Mouse (Mus musculus) liver, embryonic 12.5 days (tissue): ENCODE measurements around the gene Snap25. TPM values are rescaled to one million over a fixed set of nuclear protein-coding genes. Genes with fewer than 3 reads are reported as not detected.
A peak's percentile ranks its signal among the peaks of the same experiment; 100 is the strongest.

Experiments used
- ATAC-seq: fragments of 200-750 bp; cut with Nextera tagmentation; 2 replicates; pipeline ENCODE4 v1.8.0; 2017; ENCODE audit warnings: moderate number of reproducible peaks, mild to moderate bottlenecking, moderate library complexity
- H3K27ac ChIP-seq: fragments of 300-500 bp; sonication (generic); 2 replicates; pipeline ENCODE4 v1.5.1; 2016; ENCODE audit warnings: mild to moderate bottlenecking
- H3K27me3 ChIP-seq: fragments of 300-500 bp; sonication (generic); replicated peaks from 2 replicates; pipeline ENCODE4 v1.6.1; 2016; ENCODE audit warnings: mild to moderate bottlenecking, moderate library complexity
- H3K36me3 ChIP-seq: fragments of 300-500 bp; sonication (generic); 2 replicates; pipeline ENCODE4 v1.6.1; 2016; ENCODE audit warnings: mild to moderate bottlenecking, moderate library complexity
- H3K4me1 ChIP-seq: fragments of 300-500 bp; sonication (generic); 2 replicates; pipeline ENCODE4 v1.6.1; 2016
- H3K4me2 ChIP-seq: fragments of 300-500 bp; sonication (generic); 2 replicates; pipeline ENCODE4 v1.6.1; 2016; ENCODE audit warnings: mild to moderate bottlenecking, moderate library complexity
- H3K4me3 ChIP-seq: fragments of 300-500 bp; sonication (generic); 2 replicates; pipeline ENCODE4 v1.5.1; 2016; ENCODE audit warnings: mild to moderate bottlenecking, moderate library complexity
- H3K9ac ChIP-seq: fragments of 300-500 bp; sonication (generic); 2 replicates; pipeline ENCODE4 v1.6.1; 2016; ENCODE audit warnings: mild to moderate bottlenecking, moderate library complexity
- H3K9me3 ChIP-seq: fragments of 300-500 bp; sonication (generic); replicated peaks from 2 replicates; pipeline ENCODE4 v1.6.1; 2016; ENCODE audit warnings: mild to moderate bottlenecking, moderate library complexity
- WGBS: fragments of 180-500 bp; shearing (Covaris S2); methylation state at CpG from one replicate; pipeline ENCODE4 v1.1.7; 2016; ENCODE audit not compliant: insufficient replicate concordance; 5-methylcytosine and 5-hydroxymethylcytosine counted together
- polyA plus RNA-seq: library from polyadenylated mRNA; unstranded; fragments of >200 nt; fragmentation: Nextera tagmentation; extraction: Ambion mirVana; gene quantifications from 2 replicates; pipeline ENCODE4 v1.2.1, GENCODE M21; 2016

Snap25 gene
- polyA plus RNA-seq, 1 experiment from 2014 or later = 0.04 TPM

DNA sequence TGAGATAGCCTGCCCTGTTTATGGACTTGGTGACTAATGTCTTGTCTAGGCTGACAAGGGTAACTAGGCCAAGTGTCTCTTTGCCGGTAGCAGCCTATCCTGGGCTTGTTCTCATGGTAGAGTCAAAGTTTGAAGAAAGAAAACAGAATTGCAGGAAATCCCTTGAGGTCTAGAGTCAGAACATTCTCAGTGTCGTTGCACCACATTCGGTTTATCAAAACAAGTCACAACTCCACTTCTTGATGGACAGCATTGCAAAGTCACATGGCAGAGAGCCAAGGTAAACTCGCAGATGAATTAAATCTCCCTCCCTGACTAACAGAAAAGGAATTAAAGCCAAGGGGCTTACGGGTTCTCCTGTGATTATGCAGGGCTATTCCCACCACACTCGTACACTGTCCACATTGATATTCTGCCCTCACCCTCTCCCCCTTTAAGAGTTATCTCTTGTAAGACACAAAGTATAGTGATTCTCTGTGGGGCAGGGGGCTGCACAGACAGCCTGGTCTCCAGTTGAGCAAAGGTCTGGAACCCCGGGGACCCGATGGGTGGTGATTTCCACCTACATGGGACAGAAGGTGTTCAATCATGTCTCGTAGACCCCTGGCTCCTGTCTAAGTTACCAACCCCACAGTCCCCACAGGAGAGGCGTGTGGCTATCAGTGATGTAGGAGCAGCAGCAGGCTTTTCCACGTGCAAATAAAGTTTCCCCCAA, 30.9 kb upstream of the Snap25 start:
- no peak overlapping the region for H3K9ac ChIP-seq
- no peaks in the 10 kb centered on the region for H3K9me3 ChIP-seq
- peaks cover 6% of the 10 kb centered on the region; the same call in 1 of the 2 replicates for H3K4me1 ChIP-seq
- peaks cover 33% of the 10 kb centered on the region for H3K27me3 ChIP-seq
- no peak overlapping the region for H3K4me2 ChIP-seq
- no peak overlapping the region for H3K27ac ChIP-seq
- WGBS = 69% methylated on average over 11 of the region's 11 CpGs
- H3K4me3 ChIP-seq = no peak overlapping the region
- no peaks in the 10 kb centered on the region for H3K36me3 ChIP-seq
- ATAC-seq = no peak

DNA sequence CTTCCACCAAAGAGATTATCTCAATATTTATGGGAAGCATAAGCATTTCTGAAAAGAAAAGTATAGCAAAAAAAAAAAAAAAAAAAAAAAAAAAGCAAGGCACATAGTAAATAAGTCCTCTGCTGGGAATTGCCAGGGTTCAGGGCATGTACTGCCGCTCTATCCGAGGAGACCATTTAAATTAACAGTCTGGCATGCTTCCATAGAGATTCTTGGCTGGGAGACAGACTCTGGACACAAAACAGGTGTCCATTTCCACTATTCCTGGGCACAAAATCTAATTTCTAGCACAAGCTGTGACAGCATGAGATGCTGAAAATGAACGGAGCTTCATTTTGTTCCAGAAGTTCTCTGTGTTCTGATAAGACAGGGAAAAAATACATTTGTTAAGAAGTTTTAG, 27.1 kb upstream of the Snap25 start:
- ATAC-seq = no peak
- Histone ChIP-seq H3K9ac (no peak overlapping the region), H3K9me3 (no peaks in the 10 kb centered on the region), H3K27me3 (no peaks in the 10 kb centered on the region), H3K4me3 (no peak overlapping the region), H3K36me3 (no peaks in the 10 kb centered on the region), H3K4me1 (no peaks in the 10 kb centered on the region), H3K27ac (no peak overlapping the region), H3K4me2 (no peak overlapping the region)
- 59% methylated on average over 3 of the region's 3 CpGs for WGBS

DNA sequence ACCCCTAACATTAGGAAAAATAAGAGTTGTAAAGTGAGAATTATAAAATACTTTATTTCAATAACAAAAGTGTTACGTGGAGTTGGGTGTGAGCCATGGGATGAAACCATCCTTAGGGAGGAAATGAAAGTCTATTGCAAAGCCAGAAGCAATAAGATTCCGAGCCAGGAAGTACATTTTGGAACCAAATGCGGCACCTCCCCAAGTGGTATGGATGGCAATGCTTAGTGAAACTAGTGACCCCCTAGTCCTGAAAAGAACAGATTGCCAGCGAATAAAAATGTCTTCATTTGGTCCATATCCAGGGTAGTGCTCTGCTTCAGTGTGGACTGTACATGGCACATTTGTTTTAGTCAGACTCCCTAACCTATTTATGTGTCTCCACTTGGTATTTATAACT, 25.9 kb upstream of the Snap25 start:
- Histone ChIP-seq H3K4me3 (no peak overlapping the region), H3K4me2 (no peak overlapping the region), H3K4me1 (no peaks in the 10 kb centered on the region), H3K9me3 (no peaks in the 10 kb centered on the region), H3K36me3 (no peaks in the 10 kb centered on the region), H3K27ac (no peak overlapping the region), H3K27me3 (no peaks in the 10 kb centered on the region), H3K9ac (no peak overlapping the region)
- ATAC-seq = no peak
- WGBS = 62% methylated on average over 4 of the region's 4 CpGs

DNA sequence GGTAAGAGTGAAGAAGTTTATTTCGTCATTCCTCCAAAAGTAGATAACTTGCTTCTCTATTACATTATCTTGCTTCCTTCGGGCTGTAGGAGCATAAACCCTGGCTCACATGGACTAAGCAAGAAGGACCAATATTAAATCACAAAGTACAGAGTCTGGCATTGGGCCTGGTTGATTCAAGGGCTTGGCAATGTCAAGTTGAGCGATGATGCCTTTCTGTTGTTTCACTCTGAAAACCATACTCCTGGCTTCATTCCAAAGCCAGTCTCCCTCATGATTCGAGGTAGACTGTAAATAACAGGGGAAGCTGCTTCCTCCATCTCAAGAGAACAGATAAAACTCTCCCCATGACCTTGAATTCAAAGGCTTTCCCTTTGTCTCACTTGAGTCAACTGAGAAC, 23.8 kb upstream of the Snap25 start:
- H3K27me3 ChIP-seq = no peaks in the 10 kb centered on the region
- no peak for ATAC-seq
- H3K4me3 ChIP-seq = no peak overlapping the region
- no peak overlapping the region for H3K9ac ChIP-seq
- H3K9me3 ChIP-seq = no peaks in the 10 kb centered on the region
- no peak overlapping the region for H3K4me2 ChIP-seq
- no peaks in the 10 kb centered on the region for H3K36me3 ChIP-seq
- H3K27ac ChIP-seq = no peak overlapping the region
- WGBS = 56% methylated on average over 4 of the region's 4 CpGs
- H3K4me1 ChIP-seq = no peaks in the 10 kb centered on the region

DNA sequence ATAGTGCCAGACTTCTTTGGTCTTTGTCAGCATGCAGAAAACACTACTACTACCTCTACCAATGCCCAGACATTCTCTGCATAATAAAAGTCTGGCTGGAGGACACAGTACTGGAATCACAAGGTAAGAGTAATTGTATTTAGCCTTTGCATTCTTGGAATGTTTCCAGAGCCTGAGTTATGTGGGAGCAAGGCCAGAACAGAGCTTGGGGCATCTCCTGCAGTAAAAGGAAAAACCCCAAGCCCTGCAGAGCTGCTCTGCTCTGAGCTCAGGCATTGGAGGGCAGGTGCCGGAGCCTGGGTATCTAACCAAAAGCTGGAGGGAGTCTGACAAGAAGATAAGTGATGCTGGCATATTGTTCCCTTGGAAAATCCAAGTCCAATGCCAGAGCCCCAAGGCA, 21.6 kb upstream of the Snap25 start:
- H3K9ac ChIP-seq = no peak overlapping the region
- no peaks in the 10 kb centered on the region for H3K36me3 ChIP-seq
- H3K4me1 ChIP-seq = no peaks in the 10 kb centered on the region
- ATAC-seq = no peak
- no peak overlapping the region for H3K27ac ChIP-seq
- H3K4me3 ChIP-seq = no peak overlapping the region
- no peaks in the 10 kb centered on the region for H3K9me3 ChIP-seq
- no peaks in the 10 kb centered on the region for H3K27me3 ChIP-seq
- H3K4me2 ChIP-seq = no peak overlapping the region
- 64% methylated on average over 1 of the region's 1 CpGs for WGBS

DNA sequence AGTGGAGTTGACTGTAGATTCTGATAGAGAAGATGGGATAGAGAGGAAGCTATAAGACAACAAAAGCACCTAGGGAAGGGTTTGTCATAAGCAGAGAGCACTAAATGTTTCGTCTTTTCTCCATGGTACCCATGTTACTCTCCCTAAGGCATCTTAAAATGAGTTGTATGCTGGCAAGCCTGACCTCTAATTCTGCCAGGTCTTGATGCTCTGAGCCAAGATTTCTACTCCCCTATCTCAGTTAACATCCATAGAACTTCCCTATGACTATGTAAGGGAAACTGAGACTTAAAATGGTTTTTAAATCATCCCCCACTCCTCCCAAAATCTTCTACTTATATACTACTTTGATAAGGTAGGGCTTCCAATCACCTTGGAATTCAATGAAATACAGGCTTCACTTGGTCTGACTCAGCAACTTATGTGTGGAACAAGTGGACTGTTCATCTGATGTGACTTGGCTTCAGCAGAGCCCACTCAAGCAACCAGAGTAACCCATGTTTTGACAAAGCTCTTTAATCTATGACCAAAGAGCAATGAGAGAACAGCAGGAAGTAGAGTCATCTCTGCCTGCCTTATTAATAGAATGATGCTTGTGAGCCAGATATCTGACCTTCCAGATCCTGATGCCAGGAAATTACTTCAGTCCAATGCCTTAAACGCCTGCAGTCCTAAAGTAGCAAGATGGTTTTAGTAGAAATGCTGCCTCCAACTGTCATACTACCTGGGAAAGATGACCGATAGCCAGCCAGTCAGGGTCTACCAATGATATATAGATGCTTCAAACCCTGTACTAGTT, 13.6 kb upstream of the Snap25 start:
- ATAC-seq = no peak
- Histone ChIP-seq H3K27ac (no peak overlapping the region), H3K9ac (no peak overlapping the region), H3K4me3 (no peak overlapping the region), H3K4me2 (no peak overlapping the region), H3K9me3 (no peaks in the 10 kb centered on the region), H3K36me3 (no peaks in the 10 kb centered on the region), H3K27me3 (no peaks in the 10 kb centered on the region), H3K4me1 (no peaks in the 10 kb centered on the region)
- WGBS = 54% methylated on average over 3 of the region's 3 CpGs

DNA sequence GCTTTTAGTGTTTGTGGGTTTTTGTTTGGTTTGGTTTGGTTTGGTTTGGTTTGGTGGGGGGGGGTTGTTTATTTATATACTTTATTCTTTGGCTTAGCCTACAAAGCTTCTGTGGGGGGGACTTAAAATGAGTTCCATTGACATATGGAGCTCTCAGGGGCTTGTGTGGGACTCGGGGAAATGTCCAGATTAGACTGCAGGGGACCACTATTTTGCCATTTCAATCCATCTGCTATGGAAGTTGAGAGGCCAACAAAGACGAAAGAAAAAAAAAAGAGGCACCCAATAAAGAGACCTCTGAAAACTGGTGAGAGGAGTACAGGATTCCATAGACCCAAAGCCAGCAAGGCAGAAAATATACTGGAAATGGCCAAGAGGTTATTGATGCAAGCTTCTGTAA, 9.9 kb upstream of the Snap25 start:
- Histone ChIP-seq H3K4me3 (no peak overlapping the region), H3K27ac (no peak overlapping the region), H3K4me2 (no peak overlapping the region), H3K9ac (no peak overlapping the region), H3K4me1 (no peaks in the 10 kb centered on the region), H3K36me3 (no peaks in the 10 kb centered on the region), H3K27me3 (no peaks in the 10 kb centered on the region), H3K9me3 (no peaks in the 10 kb centered on the region)
- 50% methylated on average over 2 of the region's 2 CpGs for WGBS
- ATAC-seq = no peak

DNA sequence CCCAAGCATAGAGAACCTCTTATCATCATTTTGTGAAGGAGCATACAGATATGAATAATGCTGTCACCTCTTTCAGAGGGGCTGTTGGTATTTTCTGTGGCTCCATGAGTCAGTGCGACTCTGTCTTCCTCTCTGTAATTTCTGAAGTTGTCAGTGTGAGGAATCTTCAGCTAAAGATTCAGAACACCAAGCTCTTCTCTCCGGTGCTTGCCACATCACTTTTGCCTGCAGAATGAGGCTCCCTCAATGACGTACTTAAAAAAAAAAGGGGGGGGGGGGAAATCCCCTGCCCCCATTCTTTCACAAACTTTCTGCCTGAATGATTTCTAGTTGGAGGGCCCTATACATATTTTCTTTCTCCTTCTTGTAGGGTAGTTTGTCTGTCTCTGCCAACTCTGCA, 2.1 kb upstream of the Snap25 start:
- 37% methylated on average over 3 of the region's 3 CpGs for WGBS
- Histone ChIP-seq H3K27ac (no peak overlapping the region), H3K9ac (no peak overlapping the region), H3K4me3 (no peak overlapping the region), H3K4me2 (no peak overlapping the region), H3K36me3 (no peaks in the 10 kb centered on the region), H3K9me3 (no peaks in the 10 kb centered on the region), H3K27me3 (peaks cover 27% of the 10 kb centered on the region), H3K4me1 (no peaks in the 10 kb centered on the region)
- no peak for ATAC-seq

DNA sequence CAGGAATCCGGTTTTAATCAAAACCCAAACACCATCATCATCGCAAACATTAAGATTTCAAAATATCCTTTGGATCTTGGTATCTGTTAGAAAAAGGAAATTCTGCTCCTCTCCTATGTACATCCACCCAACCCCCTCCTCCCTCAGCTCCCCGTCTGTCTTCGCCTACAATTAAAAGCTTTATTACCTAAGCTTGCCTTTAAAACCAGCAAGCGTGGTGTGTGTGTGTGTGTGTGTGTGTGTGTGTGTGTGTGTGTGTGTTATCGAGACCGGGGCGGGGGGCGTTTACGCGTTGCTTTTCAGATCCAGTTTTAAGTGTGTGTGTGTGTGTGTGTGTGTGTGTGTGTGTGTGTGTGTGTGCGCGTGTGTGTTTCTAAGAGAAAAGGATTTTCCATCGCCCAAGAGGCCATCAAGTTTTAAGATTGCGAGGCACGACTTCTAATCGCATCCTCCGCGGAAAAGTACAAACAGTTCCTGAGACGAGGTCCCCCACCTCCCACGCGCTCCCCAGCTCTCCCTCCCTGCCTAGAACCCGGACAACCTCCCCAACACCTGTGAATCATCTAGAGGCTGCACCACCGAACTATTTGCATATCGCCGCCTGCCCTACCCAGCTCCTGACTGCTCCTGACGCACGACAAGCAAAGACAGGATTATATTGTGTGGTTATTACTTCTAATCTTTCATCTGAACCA, 1.4 kb upstream of the Snap25 start:
- H3K36me3 ChIP-seq = no peaks in the 10 kb centered on the region
- H3K27ac ChIP-seq = no peak overlapping the region
- no peaks in the 10 kb centered on the region for H3K9me3 ChIP-seq
- H3K9ac ChIP-seq = no peak overlapping the region
- H3K4me3 ChIP-seq = no peak overlapping the region; the same call in 1 of the 2 replicates
- WGBS = 6% methylated on average over 21 of the region's 28 CpGs
- ATAC-seq = no peak
- H3K4me2 ChIP-seq = peak overlapping the region; percentile 36
- peaks cover 27% of the 10 kb centered on the region for H3K27me3 ChIP-seq
- H3K4me1 ChIP-seq = no peaks in the 10 kb centered on the region

DNA sequence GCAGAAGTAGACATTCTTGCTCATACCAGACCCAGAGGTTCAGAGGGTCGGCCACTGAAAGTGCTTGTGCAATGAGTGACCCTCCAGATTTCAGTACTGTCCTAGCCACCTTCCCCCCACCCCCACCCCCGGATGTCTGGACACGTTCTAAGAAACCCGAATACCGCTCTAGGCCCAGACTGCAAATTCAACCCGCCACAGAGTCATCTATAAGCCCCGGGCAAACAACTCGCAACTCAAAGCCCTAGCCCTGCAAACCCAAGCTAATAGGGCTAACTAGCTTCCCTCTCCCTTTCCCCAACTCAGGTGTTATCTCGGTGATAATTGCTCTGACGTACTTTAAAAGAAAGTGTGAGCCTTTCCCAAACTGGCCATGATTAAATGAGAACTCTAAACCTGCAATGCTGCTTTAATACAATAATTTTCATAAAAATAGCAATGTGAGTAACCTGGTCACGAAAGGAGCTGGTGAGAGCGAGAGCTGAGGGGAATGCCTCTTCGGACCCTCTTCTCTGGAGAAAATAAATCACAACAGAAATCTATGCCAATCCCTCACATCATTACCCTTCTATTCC, 725 bp upstream of the Snap25 start:
- H3K4me3 ChIP-seq = no peak overlapping the region
- H3K4me1 ChIP-seq = no peaks in the 10 kb centered on the region
- H3K27ac ChIP-seq = no peak overlapping the region
- peaks cover 27% of the 10 kb centered on the region for H3K27me3 ChIP-seq
- WGBS = 5% methylated on average over 13 of the region's 13 CpGs
- H3K4me2 ChIP-seq = peak overlapping the region; percentile 36
- H3K9ac ChIP-seq = no peak overlapping the region
- no peaks in the 10 kb centered on the region for H3K9me3 ChIP-seq
- H3K36me3 ChIP-seq = no peaks in the 10 kb centered on the region
- ATAC-seq = no peak

DNA sequence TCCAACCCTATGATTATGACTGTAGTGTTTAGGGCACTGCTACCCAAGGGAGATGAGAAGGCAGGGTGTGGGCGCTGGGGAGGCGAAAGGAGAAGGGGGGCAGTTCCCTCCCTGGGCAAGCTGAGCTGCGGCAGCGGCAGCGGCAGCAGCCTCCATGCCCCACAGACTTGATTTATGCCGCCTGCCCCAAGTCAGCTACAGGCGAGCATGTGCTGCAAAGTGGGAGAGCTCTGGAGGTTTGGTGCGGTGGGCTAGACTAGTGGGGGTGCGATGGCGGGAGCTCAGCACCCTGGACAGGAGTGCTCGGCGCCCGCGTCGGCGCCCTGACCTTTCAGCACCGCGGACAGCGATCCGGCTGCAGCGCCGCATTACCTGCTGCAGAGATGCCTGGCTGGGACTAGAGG, 757 bp downstream of the Snap25 start:
- H3K4me3 ChIP-seq = no peak overlapping the region
- H3K4me2 ChIP-seq = peak overlapping the region; percentile 52
- ATAC-seq = peak; percentile 62; the same call in 1 of the 2 replicates

DNA sequence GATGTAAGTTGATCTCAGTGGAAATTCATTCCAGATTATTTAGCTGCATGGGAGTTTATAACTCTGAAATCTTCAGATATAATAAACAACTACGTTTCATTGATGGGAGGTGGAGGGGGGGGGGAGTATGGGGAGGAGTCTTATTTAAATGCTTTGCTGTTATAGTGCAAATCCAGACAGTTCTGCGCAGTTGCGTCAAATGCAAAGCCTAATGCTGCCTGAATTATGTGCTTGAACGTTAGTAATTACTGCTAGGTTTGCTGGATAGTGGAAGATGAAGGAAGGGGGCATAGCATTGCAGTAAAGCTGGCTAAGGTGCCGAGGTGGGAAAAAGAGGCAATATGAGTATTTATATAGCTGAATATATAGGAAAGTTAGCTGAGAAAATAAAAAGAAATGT, 2.3 kb downstream of the Snap25 start:
- Histone ChIP-seq H3K36me3 (no peaks in the 10 kb centered on the region), H3K27ac (no peak overlapping the region), H3K9ac (no peak overlapping the region), H3K4me3 (no peak overlapping the region), H3K27me3 (peaks cover 27% of the 10 kb centered on the region), H3K9me3 (no peaks in the 10 kb centered on the region), H3K4me2 (no peak overlapping the region), H3K4me1 (no peaks in the 10 kb centered on the region)
- WGBS = 56% methylated on average over 5 of the region's 5 CpGs
- ATAC-seq = no peak

More for the DNA sequence above, 757 bp downstream of the Snap25 start:
- H3K9ac ChIP-seq = no peak overlapping the region
- H3K9me3 ChIP-seq = no peaks in the 10 kb centered on the region
- no peaks in the 10 kb centered on the region for H3K36me3 ChIP-seq
- H3K27ac ChIP-seq = no peak overlapping the region
- H3K27me3 ChIP-seq = peaks cover 27% of the 10 kb centered on the region
- WGBS = 3% methylated on average over 22 of the region's 22 CpGs
- no peaks in the 10 kb centered on the region for H3K4me1 ChIP-seq
